Mouse (Mus musculus): Measurements from ENCODE around the gene Prkcsh. TPM values are rescaled to one million over a fixed set of nuclear protein-coding genes. Genes with fewer than 3 reads are reported as not detected.

The Prkcsh gene
- 10 to 100 TPM; 68.4 to 71.0 TPM for total RNA-seq (2023)

DNA sequence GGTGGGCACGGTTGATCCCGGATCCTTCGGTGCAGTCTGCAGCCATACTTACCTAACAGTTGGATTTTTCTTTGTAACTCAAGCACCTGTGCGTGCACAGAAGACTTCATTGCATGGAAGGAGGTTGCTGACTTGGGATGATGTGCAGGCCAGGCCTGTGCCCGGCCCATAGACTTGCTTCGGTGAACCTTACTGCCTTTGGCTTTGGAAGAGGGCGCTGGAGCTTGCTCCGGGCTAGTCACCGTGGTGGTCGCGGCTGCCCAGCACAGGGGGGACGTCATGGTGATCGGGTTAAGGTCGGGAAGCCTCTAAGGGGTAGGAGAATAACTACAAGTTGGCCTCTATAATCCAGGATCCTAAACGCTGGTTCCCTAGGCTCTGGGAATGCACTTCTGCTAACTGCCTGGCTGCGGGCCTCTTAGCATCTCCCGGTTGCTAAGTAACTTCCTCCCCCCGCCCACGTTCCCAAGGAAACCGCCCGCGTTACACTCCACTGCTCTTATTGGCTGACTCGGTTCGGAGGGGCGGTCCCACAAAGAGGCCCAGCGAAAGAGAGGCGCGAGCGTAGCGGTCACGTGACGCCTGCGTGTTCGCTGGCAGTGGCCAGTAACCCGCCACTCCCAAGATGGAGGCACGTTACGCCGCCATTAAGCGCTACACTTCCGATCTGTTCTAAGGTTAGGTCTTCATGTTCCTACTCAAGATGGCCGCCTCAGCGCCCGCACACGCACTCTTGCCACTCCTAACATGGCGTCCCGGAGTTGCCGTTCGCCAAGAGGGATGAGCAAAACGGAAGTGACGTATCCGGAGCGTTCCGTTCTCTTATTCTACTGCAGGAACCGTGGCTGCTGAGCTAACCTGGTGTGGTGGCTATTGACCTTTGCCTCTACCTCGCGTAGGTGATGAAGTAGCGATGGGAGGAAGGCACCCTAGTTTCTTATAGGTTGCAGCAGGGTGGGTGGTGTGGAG lies at the start of gene Prkcsh, which contains the start of gene Ccdc151:
Gene Prkcsh (plus strand): TSS at position 613 of the 969 bp plus-strand sequence.
Gene Ccdc151 (minus strand): TSS at position 441 of the 969 bp plus-strand sequence.

DNA sequence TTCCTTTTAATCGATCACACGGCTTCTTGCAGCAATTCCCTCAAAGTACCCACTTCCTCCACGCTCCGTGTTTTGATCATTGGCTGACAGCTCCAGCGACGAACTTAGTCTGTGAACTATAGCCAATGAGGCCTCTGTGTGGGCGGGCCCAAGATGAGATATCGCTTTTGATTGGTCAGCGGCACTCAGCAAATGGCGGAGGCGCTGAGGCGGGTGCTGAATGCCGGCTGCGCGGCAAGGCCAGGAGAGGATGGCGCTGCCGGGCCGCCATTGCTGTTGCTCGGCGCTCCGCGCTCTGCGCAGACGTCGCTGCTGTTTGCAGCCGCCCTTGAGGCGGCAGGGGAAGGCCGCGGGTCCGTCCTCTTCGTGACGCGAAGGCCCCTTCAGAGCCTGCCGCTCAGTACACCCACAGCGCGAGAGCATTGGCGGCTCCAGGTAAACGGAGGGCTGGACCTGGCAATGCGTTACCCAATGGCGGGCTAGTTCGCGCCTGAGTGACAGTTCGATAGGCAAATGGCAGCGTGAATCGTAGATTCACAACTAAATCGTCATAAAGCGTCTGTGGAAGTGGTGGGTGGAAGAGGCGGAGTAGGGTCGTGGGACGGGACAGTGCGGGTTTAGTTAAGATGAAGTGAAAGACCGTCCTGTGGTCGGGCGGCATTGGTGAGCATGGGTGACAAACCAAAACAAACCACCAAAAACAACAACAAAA lies 46.9 kb upstream of the Prkcsh start, which contains the start of gene Swsap1:
Gene Swsap1 (plus strand): TSS at position 186 of the 712 bp plus-strand sequence.

DNA sequence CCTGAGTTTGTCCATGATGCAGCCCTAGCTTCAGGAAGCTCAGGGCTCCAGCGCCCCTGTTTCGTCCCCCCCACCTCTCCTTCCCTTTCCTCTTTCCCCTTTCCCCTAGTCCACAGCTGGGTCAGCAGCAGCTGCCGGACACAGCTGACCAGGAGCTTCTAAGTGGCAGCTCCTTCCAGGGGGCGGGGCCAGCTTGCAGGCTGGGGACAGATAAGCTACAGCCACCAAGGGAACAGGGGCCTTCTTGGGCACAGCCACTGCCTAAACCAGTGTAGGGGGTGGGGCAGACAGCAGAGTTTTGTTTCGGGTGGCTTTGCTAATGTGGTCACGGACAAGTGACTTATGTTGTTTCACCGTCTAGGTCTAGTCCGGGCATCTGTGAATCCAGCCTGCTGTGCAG lies 39.2 kb upstream of the Prkcsh start, which contains the start of gene Epor:
Gene Epor (minus strand): TSS at position 90 of the 400 bp plus-strand sequence.

DNA sequence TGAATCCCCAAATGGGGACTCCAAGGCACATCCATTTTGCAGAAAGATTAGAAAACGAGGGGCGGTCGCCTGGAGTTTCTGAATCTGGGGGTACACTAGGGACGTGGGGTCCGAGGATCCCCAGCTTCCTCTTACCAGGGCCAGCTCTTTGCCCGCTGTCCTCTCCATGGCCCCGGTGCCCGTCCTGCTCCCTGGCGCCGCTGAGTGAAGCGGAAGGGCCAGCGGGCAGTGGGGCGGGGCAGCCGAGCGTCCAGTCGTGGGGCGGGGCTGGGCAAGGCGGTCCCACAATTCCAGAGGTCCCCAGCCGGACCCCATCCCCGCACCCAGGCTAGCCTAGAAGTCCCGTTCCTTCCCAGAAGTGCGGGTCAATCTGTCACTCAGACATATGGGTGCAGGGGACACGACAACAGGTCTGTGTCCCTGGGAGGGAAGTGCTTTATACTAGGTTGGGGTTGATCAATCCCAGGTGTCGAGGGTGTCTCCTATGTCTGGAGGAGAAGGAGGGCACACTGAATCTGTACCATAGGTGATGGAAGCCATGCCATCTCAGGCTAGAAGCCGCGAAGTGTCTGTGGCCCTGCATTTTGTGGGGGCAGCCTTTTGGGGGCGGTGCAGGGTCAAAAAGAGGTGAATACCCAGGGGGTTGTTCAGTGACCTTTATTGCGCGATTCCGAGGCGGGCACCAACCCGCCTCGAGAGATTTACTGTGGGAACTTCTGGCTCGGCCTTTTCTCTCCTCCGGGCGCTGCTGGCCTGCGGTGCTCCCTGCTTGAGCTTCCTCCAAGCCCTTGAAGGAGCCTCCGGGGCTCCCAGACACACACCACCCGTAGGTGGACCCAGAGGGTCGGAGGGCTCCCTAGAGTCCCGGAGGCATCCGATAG lies 13.1 kb upstream of the Prkcsh start, which contains the start of gene Rgl3:
Gene Rgl3 (minus strand): TSS at position 217 of the 881 bp plus-strand sequence.

DNA sequence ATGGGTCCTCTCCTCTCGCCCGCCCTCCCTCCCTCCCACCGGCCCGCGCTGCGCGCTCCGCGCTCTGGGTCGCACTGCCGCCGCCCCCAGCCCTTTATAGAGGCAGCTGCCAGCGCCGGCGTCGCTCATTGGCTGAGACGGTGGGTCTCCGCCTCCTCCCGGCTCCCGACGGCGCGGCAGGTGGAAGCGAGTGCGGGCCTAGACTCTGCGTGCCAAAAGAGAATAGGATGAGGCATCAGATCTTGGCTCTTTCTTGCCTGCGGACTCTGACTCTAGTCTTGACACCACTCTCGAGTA lies 49.3 kb downstream of the Prkcsh start, which contains the start of gene Elavl3:
Gene Elavl3 (minus strand): TSS at position 66 of the 297 bp plus-strand sequence.

Other genes starting within 250 kb of the Prkcsh start
- 1 to 10 TPM; 2.0 TPM for gene Spc24, start 242.5 kb upstream of the Prkcsh start, total RNA-seq (2023)
- under 1 TPM in 1 of 2 experiments, not detected in 1; 0.12 TPM for gene Kank2, start 204.1 kb upstream of the Prkcsh start, total RNA-seq (2023)
- gene Angptl8, start 167.3 kb upstream of the Prkcsh start, total RNA-seq (2023), result not detected
- 10 to 100 TPM; 14.8 to 16.8 TPM for gene Dock6, start 150.2 kb upstream of the Prkcsh start, total RNA-seq (2023)
- gene Rab3d, start 84.6 kb upstream of the Prkcsh start, total RNA-seq (2023), result 1 to 10 TPM; 2.8 to 4.7 TPM
- not detected for gene Ccdc159, start 75.3 kb upstream of the Prkcsh start, total RNA-seq (2023)
- gene Tmem205, start 75.2 kb upstream of the Prkcsh start, total RNA-seq (2023), result under 1 TPM in 1 of 2 experiments, not detected in 1; 0.87 TPM
- gene Plppr2, start 65.8 kb upstream of the Prkcsh start, total RNA-seq (2023), result 1 to 10 TPM in 1 of 2 experiments, under 1 TPM in 1; 0.87 to 1.6 TPM
- gene Swsap1, start 47.1 kb upstream of the Prkcsh start, total RNA-seq (2023), result 10 to 100 TPM; 10.2 to 12.1 TPM
- under 1 TPM in 1 of 2 experiments, not detected in 1; 0.49 TPM for gene Epor, start 39.3 kb upstream of the Prkcsh start, total RNA-seq (2023)
- gene Rgl3, start 13.4 kb upstream of the Prkcsh start, total RNA-seq (2023), result not detected
- not detected for gene Ccdc151, start 172 bp upstream of the Prkcsh start, total RNA-seq (2023)
- gene Elavl3, start 49.2 kb downstream of the Prkcsh start, total RNA-seq (2023), result not detected
- gene Gm49318, start 68.5 kb downstream of the Prkcsh start, total RNA-seq (2023), result not detected
- gene Zfp653, start 68.6 kb downstream of the Prkcsh start, total RNA-seq (2023), result 10 to 100 TPM; 33.3 to 36.1 TPM
- 10 to 100 TPM; 22.1 to 27.1 TPM for gene Ecsit, start 82.6 kb downstream of the Prkcsh start, total RNA-seq (2023)
- gene Cnn1, start 96.4 kb downstream of the Prkcsh start, total RNA-seq (2023), result not detected
- 10 to 100 TPM; 41.6 to 49.2 TPM for gene Elof1, start 114.4 kb downstream of the Prkcsh start, total RNA-seq (2023)
- gene Acp5, start 132.9 kb downstream of the Prkcsh start, total RNA-seq (2023), result 100 to 1,000 TPM; 205 to 239 TPM
- gene Pigyl, start 154.0 kb downstream of the Prkcsh start, total RNA-seq (2023), result 10 to 100 TPM in 1 of 2 experiments, 1 to 10 TPM in 1; 9.0 to 12.4 TPM
- not detected for gene Zfp872, start 185.3 kb downstream of the Prkcsh start, total RNA-seq (2023)
- 10 to 100 TPM; 39.3 to 41.9 TPM for gene Zfp809, start 222.9 kb downstream of the Prkcsh start, total RNA-seq (2023)